Mouse (Mus musculus): ENCODE data around the gene Phf24.
"Not testable (repeated sequence)": the region's sequence is repeated elsewhere in the genome, so short reads cannot be mapped to it uniquely, and the experiment has no call there.

Phf24 gene

DNA sequence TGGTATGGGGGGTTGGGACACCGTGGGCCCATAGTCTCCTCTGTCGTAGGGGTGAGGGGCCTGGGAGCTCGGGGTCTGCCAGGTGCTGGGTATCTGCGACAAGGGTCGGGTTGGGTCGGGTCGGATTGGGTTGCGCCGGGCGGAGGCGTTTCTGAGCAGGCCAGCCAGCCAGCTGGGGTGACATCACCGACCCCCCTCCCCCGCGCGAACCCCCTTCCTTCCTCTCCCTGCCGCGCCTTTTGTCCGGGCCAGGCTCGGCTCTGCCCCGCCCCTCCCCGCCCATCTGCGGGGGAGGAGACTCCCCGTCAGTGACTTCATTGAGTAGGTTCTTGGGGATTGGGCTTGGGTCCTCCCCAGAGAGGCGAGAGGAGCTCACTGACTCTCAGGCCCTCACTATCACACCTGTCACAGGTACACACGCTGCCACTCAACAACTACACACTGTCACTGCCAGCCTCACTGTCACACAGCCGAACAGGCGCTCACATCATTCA is 33.7 kb downstream of the Phf24 start:
- DNase-seq (ENCODE audit: low spot score) = peak; percentile 31

DNA sequence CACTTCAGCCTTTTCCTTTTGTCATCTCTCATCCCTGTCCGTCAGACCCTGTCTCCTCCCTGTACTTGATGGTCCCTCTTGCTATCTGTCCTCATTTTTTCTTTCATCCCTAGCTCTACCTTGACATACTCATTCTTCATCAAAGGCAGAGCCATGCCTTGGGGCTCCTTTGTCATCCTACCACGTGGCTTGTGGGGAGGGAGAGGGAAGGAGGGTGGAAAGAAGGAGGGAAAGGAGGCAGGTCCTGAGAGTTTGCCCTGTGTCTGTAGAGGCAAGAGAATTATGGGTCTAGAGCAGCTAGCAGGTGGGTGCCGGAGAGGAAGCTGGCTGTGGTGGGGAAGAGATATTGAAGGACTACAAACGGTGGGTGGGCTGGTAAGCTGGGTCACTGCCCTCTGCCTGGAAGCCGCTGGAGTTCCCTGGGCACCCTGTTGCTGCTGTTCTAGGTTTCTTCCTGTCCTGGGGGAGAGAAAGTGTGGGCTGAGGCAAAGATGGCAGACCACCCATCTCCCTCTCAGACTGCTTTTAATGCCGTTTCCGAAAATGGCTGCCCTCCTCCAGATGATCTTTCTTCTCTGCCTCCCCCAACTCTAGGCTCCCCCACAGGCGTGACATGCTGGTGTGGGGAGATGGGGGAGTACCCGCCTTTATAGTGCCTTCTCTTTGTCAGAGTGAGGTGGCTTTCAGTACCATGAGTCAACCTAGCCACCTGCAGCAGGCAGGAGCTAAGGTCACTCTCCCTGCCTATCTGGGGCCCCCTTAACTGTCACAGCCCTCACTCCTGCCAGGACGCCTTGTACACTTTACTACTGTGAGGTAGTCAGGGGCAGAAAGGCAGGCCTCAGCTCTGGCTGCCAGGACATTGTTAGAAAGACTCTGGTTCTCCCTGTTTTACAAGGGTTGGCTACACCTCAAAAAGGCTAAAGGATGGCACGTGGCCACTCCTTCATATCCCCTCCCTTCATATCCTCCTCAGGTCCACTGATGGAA is 35.0 kb downstream of the Phf24 start:
- DNase-seq (ENCODE audit: low spot score) = no peak

DNA sequence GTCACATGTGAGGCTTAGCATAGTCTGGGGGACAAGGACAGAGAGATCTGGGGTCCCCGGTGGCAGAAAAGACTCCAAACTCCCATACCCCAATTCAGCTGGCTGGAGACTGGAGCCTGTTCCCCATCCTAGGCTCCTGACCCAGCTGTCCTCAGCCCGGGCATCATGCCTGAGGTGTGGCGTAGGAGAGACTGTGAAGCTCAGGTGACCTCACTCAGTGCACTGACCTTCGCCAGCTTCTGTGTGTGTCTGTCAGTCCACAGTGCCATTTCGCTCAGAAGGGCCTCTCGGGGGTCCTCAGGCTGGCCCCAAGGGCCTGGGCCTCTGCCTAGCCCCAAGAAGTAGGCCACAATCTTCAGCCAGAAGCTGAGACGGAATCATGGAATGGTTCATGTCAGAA is 36.1 kb downstream of the Phf24 start:
- DNase-seq (ENCODE audit: low spot score) = no peak

DNA sequence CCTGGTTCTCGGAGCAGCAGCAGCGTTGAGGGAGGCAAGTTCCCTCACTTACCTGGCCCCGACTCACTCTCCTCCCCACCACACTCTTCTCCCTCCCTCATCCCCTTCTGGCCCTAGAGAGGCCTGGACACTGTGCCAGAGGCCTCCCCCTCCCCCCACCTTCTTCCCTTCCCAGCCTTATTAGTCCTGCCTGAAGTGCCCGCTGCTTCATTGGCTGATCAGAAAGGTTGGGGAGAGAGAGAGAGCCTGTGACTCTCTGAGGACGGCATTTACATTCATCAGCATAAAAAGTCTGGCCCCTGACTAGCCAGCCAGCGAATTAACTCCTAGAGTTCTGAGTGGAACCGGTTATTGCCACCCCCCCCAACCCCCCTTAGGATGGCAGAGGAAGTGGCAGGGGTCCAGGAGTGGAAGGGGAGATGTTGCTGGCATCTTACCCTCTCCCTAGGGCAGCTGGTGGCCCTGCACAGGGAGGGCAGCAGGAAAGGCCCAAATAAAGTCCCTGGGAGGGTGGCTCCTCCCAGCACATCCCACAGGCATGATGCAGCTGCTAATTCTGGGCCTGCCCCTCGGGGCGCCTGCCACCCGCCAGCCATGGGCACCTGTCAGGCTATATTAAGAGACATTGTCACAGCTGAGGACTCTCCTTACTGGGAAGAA is 37.1 kb downstream of the Phf24 start:
- DNase-seq (ENCODE audit: low spot score) = no peak

DNA sequence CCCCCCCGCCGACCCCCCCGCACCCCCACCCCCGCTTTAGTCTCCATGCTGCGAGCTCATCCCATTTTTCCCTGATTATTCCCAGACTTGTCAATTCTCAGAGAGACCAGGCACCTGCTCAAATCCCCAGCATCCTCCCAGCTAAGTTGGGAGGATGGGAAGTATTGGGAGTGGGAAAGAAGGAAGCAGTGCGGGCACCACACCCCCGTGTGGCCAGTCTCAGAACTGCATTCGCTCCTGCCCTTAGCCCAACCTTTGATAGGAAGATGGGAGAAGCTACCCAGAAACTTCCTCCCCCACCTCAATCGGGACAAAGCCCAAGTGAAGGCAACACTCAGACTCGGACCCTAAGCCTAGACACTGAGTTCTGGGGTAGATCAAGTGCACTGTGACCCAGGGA is 37.8 kb downstream of the Phf24 start:
- no peak for DNase-seq (ENCODE audit: low spot score)

DNA sequence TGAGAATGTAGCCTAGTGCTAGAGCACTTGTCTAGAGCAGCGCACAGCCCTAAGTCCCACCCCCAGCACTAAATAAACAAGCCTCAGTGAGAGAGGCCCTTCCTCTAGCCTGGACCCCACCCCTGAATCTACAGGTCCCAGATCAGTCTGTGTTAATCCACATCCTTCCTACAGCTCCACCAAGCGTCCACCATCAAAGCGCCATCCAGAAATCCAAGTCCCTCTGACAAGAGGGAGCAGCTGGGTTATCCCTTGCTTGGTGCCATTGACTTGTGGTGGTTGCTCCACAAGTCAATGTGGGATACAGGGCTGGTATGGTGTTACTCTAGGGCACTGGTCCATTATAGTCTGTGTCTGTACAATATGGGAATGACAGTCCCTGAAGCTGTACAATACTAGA is 38.7 kb downstream of the Phf24 start:
- DNase-seq (ENCODE audit: low spot score) = no peak

DNA sequence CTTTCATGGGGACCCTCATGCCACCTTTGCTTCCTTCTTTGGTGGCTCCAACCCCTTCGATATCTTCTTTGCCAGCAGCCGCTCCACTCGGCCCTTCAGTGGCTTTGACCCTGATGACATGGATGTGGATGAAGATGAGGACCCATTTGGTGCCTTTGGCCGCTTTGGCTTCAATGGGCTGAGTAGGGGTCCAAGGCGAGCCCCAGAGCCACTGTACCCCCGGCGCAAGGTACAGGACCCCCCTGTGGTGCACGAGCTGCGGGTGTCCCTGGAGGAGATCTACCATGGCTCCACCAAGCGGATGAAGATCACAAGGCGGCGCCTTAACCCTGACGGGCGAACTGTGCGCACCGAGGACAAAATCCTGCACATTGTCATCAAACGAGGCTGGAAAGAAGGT is 40.1 kb downstream of the Phf24 start:
- DNase-seq (ENCODE audit: low spot score) = no peak

DNA sequence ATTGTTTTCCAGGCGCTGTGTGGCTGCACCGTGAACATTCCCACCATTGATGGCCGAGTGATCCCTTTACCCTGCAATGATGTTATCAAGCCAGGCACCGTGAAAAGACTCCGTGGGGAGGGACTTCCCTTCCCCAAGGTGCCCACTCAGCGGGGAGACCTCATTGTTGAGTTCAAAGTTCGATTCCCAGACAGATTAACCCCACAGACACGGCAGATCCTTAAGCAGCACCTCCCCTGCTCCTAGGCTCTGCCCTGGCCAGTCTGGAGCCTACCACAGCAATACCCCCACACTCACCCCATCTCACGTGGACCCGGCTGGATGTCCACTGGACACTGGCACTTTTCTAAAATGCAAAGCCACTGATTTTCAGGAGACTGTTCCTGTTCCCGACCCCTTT is 40.8 kb downstream of the Phf24 start:
- no peak for DNase-seq (ENCODE audit: low spot score)

DNA sequence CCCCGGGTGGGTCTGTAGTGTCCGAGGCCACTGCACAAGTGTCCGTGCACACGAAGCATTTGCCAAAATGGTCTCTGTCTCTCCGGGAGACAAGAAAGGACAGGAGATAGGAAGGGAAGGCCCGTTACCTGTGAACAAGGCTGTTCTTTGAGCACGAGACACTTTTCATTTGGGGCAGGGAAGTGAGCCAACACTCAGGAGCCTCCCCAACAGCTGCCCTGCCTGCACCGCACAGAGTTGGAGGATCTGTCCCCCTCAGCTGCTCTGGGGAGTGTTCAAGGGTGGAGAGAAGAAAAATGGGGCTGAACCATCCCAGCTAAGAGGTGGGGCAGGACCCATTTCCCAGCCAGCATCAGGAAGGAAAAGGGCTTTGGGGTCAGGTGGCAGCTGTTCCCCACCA is 41.5 kb downstream of the Phf24 start:
- DNase-seq (ENCODE audit: low spot score) = no peak

DNA sequence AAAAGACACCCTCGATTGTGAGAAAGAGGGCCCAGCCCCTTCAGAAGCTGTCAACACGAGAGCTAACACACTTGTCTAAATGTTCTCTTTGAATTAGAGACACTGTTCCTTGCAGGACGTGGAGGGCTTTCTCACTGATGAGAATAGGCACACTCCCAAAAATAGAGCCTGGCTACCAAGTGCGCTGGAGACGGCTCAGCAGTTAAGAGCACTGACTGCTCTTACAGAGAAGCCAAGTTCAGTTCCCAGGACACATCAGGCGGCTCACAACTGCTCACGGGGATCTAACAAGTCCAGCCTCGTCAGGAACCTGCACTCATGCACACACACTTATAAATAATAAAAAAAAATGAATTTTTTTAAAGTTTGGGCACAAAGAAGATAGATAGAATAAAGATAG is 42.5 kb downstream of the Phf24 start:
- DNase-seq (ENCODE audit: low spot score) = no peak

DNA sequence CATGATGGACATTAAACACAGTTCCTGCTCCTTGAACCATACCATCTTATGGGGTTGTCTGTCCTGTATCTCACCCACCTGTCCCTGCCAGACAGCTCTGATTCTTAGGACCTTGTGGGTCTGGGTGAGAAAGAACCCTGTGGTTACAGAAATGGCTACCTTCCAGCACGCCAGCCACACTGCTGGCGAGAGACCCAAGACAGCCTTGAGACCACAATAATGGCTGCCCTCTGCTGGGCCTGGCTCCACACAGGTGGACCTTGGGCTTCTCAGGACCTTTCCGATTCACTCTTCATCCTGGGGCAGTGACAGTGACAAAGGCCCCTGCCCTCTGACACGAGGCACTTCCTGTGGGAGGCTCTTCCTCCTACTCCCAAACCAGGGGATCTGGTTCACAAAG is 42.9 kb downstream of the Phf24 start:
- no peak for DNase-seq (ENCODE audit: low spot score)

DNA sequence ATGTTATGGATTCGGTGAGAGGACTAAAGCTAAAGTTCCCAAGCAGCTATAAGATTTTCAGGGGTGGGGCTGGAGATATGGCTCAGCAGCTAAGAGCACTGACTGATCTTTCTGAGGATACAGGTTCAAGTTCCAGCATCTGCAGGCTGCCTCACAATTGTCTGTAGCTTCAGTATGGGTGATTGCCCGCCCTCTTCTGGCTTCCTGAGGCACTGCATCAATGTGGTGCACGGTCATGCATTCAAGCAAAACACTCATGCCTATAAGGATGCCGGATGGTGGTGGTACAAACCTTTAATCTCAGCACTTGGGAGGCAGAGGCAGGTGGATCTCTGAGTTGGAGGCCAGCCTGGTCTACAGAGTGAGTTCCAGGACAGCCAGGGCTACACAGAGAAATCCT is 45.1 kb downstream of the Phf24 start:
- no peak for DNase-seq (ENCODE audit: low spot score)

DNA sequence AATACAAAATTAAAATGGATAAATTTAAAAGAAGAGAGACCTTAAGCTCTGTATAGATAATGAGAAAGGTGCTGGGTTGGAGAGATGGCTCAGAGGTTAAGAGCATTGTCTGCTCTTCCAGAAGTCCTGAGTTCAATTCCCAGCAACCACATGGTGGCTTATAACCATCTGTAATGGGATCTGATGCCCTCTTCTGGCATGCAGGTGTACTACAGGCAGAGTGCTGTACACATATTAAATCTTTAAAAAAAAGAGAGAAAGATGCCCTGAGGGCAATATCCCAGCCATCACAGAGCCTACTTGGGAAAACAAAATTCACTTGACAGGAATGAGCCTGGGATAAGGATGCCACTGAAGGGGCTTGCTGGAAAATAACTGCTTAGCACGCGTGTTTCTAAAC is 47.0 kb downstream of the Phf24 start:
- DNase-seq (ENCODE audit: low spot score) = no peak

DNA sequence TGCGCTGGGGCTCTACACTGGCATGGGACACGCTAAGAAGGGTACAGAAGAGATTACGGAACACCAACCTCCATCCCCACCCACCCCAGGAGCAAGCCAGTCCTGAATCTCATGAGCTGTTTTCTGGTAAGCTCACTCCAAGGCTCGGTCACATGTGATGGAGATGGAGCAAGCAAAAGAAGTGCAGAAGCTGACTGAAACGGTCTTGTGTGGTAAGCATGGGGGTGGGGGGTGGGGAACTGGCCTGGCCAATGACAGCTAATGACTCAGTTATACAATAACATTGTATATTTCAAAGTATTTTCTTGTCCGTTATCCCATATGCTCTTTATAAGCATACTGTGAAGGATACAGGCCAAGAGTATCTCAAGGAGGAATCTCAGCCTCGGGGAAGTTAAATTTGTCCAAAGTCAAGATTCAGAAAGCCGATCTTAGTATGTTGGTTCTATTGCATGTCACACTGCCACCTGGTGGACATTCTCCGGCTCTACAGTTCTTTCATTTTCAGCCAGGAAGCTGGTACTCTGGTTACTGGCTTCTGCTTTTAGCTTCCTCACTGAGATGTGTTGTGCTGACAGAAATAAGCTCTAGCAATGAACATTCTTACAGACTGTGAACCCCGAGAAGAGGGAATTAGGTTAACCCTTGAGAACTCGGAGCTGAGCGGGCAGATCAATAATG is 48.7 kb downstream of the Phf24 start:
- DNase-seq (ENCODE audit: low spot score) = peak; percentile 62

DNA sequence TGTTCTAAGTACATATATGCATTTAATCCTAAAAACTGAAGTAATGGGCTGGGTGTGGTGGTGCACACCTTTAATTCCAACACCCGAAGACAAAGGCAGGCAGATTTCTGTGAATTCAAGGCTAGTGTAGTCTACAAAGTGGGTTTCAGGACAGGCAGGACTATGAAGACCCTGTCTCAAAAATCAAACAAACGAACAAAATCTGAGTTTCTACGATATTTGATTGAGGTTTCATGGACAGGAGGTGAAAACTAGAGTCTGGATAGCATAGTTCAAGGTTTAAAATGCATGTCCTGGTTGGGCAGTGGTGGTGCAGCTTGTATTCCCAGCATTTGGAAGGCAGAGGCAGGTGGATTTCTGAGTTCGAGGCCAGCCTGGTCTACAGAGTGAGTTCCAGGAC is 52.8 kb downstream of the Phf24 start, which contains the start of gene 1700022I11Rik:
1700022I11Rik (plus strand) TSS at position 301 of the 400 bp plus-strand sequence.
- no peak for DNase-seq (ENCODE audit: low spot score)

DNA sequence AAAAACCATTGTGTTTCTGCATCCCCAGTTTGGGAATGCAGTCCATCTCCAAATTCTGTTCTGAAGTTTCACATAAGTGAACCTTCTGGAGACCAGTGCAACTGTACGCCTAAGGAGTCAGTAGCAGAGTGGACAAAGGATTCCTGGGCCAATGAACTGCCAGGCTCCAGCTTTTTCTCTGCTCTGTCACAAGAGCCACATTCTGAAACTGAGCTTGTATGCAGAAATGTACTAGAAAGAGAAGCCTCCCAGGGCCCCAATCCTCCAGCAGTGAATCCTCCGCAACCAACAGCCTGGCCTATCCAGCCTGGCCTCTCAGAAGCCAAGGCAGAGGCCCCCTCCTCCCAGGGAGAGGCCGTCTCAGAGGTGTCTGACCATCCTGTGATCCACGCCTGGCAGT is 56.5 kb downstream of the Phf24 start:
- no peak for DNase-seq (ENCODE audit: low spot score)

DNA sequence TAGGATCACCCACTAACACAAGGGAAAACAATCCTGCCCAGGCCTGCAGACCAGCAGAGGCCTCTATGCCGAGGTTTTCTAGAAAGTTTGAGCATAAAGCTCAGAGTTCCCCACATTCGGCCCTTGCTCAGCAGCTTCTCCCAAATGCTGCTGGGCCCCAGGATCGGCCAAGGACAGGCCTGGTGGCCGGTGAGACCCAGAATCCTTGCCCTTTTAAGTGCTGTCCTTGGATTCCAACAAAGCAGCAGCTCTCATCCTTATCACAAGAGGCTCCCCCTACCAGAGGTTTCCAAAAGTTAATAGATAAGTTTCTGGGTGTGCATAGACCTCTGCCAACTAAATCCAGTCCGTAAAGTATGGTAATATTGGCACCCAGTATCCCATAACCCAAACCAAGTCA is 57.4 kb downstream of the Phf24 start:
- DNase-seq (ENCODE audit: low spot score) = no peak

DNA sequence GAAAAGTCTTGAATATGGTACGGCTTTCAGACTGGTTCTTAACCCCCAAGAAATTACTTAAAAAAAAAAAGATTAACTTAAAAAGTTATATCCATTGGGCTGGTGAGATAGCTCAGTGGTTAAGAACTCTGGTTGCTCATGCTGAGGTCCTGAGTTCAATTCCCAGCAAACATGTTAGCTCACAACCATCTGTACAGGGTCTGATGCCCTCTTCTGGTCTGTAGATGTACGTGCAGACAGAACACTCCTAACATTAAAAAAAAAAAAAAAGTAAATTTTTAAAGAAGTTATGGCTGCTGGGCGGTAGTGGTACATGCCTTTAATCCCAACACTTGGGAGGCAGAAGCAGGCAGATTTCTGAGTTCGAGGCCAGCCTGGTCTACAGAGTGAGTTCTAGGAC is 61.6 kb downstream of the Phf24 start:
- no peak for DNase-seq (ENCODE audit: low spot score)

DNA sequence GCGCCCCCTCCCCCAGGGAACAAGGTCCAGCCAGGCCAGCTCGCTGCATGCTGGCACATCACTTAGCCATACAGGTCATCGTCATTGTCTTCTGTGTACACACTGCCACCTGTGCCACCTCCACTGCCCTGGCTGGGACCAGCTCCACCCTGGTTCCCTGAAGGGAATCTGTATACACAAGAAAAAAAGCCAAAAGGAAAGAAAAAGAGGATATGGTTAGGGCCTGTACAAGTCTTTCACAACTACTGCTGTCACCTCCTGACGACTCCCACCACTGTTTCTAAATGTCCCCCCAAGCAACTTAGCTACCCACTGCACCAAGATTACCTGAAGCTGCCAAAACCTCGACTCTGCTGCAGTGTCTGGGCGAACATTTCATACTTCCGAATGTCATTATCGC is 64.0 kb downstream of the Phf24 start:
- DNase-seq (ENCODE audit: low spot score) = not testable (repeated sequence)

DNA sequence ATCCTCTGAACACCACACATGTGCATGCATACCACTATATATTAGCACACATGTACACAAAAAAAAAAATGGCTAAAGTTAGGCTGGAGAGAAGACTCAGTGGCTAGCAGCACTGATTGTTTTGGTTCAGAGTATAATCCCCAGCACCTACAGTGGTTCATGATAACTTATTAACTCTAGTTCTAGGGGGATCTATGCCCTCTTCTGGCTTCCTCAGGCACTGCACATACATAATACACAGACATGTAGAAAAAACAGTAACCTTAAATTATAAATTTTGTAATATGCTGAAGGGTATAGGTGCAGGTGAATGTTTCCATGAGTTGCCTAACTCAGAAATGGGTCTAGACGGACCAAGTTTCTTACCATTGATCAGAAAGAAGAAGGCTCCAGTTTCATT is 71.8 kb downstream of the Phf24 start:
- no peak for DNase-seq (ENCODE audit: low spot score)

All from c-Kit-positive CD71-positive TER-119-positive erythroid progenitor cells, embryonic 14.5 days (primary cell).